Mouse (Mus musculus): ENCODE measurements around the gene Inafm2. TPM values are rescaled to one million over a fixed set of nuclear protein-coding genes. Genes with fewer than 3 reads are reported as not detected.

The Inafm2 gene
- total RNA-seq, 4 experiments from 2014 or later, result 33.0 to 45.2 (median 33.9) TPM

DNA sequence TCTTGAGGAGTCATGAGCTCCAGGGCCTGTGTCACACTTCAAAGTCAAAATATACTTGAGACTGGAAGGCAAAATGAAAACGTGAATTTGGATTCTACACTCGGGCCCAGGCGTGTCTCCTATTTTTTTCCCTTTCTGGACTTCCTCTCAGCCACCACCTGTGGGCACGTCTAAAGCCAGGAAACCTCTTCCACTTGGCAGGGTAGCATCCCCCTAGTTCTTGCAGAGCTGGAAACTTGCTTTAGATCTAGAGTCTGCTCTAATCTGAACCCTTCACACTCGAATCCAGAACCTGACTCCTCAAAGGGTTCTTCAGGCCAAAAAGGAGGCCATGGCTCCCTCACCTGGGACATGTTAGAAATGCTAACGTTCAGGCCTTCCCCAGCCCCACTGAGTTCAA is 9.8 kb downstream of the Inafm2 start:
- no peak for DNase-seq (ENCODE audit: low spot score)

DNA sequence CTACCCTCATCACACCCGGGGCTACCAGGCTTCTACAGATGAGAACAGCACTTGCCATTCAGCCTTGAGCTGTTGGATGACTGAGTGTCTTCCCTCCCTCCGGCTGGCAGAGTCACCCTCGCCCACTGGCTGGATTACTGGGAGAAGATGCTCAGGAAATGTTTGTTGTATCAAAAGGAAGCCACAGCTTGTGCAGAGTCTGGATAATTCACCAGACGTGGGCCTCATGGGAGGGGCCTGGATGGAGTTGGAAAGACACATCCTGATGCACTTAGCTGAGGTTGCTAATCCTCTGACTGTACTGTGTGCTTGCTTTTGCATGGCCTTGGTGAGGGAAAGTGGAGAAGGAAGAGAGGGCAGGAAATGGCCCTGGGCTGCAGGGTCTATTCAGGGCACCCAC is 10.5 kb downstream of the Inafm2 start:
- no peak for DNase-seq (ENCODE audit: low spot score)

DNA sequence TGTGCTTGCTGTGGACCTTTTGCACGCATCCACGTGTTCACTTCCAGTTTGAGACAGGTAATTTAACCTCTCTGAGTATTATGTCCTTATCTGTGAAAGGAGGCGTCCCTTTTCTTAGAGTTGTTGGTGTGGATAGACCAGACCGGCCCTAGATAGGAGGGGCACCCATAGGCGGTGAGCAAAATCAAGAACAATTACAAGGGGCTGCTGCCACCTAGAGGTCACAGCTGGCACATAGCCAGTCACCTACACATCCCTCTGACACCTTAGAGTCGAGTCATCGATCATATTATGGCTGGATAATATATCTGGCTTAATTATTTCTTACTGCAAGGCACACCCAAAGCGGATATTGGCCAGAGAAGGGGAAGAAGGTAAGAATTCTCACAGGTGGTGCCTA is 14.3 kb downstream of the Inafm2 start:
- DNase-seq (ENCODE audit: low spot score), result no peak

DNA sequence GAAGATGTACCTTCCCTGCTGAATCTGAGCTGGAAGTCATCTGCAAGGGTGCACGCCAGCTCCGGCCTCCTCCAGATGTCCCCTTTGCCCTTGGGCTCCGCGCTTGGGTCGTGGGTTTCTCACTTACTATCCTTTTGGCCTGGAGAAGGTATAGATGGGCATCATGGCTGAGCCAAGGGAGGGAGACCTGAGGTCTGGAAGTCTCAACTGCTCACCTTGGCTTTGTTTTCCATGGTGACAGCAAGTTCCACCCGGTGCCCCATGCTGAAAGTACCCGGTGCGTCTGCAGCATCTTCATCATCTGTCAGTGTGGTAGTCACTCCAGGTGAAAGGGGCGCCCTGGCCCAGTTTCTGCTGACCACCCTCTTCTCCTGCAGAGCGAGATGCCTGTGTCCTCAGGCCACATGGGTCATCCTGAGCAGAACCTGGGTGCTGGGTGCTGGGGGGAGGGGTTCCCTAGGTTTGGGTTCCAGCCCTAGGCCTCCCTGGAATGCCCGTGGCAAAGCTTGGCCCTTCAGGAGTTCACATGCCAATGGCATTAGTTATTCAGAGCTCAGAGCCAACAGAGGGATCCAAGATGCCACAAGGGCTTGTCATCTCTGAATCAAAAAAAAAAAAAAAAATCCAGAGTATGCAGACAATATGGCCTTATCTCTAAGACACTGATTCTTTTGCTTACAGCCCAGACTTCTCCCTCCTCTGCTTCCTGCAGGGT is 14.9 kb downstream of the Inafm2 start:
- no peak for DNase-seq (ENCODE audit: low spot score)

DNA sequence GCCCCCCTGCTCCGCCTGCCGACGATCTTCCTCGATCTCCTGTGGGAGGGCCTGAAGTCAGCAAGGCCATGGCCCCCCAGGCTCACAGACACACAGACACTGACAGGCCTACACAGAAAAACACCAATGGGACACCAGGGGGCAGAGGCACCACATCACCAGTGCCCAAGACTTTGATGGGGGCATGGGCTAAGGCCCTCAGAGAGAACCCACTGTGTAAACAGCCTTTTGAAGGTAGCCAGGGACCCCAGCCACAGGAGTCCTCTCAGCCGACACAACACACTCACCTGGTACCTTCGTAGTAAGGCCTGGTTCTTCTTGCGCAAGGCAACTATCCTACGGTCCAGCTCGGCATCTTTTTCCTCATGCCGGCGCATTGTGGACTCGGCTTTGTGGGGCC is 15.8 kb downstream of the Inafm2 start:
- DNase-seq (ENCODE audit: low spot score), result no peak

DNA sequence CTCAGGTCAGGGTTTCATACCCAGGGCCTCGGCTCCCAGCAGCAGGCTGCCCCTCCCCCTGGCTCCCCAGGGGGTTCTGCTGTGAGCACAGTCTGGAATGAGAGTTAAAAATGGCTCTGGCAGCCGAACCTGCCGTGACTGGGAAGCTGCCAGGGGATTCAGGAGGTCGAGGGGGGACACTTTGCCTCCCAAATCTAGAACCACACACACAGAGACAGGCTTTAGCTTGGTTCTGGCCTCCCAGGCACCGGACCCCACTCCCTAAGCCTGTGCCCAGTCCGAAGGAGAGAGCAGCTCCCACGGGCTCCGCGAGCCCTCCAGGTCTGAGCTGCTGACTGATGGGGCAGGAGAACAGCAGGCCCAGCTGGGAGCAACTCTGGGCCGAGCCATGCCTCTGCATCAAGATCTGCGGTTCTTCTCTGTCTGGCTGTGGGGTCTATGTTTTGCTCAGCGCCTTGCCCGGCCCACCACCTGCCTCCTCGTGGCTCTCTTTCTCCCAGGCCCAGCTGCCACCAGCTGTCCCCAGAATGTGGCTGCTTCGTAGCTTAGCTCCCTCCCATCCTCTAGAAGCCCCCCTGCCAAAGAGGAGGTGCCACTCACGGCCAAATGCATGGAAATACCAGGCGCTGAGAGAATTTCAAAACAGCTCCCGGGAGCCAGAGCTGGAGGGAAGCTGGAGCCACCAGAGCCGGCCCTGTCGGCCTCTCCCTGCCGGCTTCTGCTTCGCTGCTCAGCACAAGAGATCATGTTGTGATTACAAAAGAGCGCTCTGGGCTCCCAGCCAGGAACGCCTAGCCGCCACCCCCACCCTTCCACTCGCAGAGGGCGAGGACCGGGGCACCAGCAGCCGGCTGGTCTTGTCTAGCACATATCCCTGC is 16.6 kb downstream of the Inafm2 start, which contains the start of gene Ccdc9b:
TSS of gene Ccdc9b (minus strand) at position 756 of the 878 bp plus-strand sequence.
- DNase-seq (ENCODE audit: low spot score), result peak; percentile 90

DNA sequence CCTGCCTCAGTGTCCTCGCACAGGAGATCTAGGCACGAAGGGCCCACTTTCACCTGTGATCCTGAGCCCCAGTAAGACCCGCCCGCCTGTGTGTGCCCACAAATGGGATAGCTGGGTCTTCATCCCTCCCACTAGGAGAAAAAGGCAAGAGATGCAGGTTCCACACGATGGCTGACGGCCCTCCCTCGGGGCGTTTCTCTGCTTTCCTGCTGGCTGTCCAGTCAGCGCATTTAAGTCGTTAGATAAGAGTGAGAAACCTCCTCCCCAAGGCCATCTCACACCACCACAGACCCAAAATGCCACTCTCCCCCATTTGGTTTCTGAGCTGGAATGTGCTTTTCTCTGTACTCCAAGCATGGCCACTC is 17.2 kb downstream of the Inafm2 start:
- DNase-seq (ENCODE audit: low spot score), result no peak

DNA sequence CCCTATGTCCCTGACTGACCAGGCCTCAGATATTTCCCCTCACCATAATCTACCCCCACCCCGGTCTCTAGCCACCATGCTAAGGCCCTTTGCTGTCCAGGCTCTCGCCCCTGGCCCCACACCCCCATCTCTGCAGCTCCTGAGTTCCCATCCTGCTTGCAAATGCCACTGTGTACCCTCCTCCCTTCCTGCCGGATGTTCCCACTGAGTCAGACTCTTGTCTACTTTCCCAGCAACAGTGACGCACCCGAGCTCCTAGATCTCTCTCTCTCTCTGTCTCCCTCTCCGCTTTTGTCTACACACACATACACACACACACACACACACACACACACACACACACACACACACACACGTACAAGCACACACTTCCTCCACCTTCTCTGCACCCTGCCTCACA is 17.9 kb downstream of the Inafm2 start:
- DNase-seq (ENCODE audit: low spot score), result no peak

DNA sequence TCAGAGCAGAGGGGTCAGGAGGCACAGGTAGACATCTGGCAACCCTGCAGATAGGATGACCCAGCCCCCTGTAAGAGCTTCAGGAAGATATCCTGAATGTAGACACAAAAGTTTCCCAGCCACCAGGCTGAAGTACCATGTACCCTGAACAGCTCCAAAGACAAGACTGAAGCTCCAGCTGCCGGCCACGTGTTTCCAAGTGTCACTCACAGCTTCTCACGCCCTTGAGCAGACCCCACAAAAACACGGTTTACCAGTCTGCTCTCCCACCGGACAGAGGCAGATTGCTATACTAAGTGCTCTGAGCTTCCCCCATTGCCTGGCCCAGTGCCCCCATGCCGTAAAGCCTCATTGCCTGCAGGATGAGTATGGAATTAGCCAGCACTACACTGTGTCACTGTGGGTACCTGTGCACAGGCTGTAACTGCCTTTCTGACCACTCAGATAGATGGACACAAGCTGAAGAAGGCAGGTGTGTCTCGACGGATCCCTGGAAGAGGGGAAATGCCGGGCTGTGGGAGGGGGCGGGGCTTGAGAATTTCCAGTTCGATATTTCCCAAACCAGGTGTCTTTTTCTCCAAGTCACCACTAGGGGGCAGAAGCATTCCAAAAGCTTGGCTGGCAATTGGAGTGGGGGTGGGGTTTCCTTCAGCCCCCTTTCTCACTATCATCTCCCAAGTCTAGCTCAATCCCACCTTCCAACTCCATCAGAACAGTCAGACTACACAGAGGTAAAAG is 18.7 kb downstream of the Inafm2 start:
- DNase-seq (ENCODE audit: low spot score), result no peak

DNA sequence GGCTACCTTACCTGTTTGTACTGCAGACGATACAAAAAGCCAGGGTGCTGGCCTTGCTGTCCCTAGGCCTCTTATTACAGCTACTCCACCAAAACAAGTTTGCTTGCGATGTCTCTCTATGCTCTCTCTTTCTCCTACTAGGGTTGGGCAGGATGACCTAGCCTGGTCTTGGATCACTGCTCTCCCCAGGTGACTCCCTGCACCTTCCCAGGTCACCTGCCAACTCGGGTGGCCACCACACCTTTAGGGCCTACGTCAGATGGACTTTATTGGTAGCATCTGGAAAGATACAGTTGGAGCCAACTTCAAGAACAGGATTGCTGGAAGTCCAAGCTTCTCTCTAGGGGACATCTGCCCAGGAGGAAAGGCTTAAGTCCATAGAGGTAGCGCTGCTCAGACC is 19.3 kb downstream of the Inafm2 start:
- no peak for DNase-seq (ENCODE audit: low spot score)

DNA sequence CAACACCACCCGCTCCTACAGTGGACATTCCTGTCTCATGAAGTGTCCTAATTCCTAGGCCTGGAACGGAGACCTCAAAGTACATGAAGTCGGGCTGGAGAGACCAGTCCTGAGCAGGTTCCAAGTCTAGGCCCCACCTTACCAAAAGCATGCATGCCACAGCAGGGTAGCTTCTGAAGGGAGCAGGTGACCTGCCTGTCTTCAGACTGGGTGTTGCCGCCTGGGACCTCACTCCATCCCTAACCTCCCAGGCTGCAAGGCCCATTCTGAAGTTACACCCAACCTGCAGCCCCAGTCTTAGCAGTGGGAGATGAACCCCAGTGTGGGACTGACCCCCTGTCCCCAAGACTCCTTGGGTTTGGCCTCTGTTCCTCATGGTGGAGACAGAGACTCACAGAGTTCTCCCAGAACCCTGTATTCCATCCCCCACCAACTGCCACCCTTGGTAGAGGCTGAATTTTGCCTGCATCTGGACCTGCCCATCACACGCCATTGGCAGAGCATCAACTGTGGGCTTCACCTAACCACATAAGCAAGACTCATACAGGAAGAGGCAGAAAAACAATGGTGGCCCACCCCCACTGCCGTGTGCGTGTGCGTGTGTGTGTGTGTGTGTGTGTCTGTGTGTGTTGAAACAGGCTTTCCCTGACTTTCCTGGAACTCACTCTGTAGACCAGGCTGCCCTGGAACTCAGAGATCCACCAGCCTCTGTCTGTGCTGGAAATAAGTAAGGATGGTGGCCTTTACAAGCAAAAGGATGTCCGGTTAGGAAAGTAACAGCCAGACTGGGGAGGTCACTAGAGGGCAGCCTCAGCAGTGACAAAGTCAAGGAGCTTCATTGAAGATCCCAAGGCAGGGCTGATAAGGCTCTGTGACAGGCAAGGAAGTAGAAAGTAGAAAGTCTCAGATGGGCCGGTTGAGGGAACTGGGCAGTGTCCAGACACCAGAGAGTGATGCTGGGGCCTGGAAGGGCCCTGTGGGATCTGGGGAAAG is 20.8 kb downstream of the Inafm2 start:
- DNase-seq (ENCODE audit: low spot score), result no peak

DNA sequence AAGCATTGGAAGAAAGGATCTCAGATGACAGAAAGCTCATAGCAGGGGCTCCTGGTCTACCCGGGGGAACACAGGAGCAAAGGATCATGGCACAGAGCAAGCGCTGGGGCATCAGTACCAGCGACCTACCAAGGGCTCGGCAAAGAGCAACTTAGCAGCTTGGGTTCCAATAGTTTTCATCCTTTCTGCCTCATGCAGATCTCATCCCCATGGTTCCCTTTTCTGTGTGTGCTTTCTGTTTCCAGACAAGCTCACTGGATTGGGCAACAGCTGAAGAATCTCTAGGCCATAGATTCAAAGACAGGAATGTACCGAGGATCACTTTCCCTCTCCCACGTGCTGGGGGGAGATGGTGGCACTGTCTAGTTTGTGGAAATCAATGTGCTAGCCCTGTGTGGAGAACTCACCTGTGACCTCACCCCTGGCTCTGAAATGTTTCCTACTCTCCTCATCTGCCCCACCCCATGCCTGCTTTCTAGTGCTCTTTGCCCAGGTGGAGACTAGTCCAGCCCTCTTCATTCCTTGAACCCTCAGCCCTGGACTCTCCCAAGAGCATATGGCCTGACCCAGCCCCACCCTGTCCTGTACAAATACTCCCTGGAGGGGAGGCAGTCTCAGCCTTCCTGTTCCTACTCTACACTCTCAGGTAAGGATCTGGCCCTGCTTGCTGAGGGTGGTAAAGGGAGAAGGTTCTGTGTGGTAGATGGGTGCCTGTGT is 26.8 kb downstream of the Inafm2 start, which contains the start of gene Phgr1:
TSS of gene Phgr1 (plus strand) at position 612 of the 717 bp plus-strand sequence.
- DNase-seq (ENCODE audit: low spot score), result no peak

DNA sequence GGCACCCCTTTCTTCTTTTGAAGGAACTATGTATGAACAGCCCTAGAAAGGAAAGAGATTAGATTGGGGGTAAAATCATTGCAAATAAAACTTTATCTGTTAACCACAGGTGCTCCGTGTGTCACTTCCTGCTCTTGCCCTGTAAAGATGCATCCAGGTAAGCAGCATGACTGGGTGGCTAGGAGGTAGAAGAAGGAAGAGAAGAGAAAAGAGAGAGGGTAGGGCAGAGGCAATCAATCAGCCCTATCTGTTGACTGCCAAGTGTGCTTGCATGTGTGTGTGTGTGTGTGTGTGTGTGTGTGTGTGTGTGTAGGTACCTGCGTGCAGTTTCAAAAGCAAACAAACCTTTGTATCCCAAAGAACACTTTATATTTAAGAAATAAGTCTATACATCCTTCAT is 29.0 kb downstream of the Inafm2 start:
- DNase-seq (ENCODE audit: low spot score), result no peak

DNA sequence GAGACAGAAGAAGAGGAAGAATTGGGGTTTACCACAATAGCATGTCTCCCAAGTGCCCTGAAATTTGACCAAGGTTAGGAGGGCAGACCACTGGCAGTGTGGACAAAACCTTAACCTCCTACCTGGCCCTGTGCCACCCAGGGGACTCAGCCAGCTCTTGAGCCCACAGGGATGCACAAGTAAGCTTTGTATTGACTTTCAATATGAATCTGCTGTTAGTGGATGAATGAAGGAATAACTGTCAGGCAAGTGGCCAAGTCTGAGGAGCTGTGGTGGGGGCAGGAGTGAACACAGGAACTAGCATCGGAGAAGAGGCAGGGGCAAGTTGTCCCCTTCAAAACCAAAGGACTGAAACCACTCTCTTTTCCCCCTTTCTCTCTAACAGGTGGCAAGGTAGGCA is 29.8 kb downstream of the Inafm2 start:
- DNase-seq (ENCODE audit: low spot score), result no peak

DNA sequence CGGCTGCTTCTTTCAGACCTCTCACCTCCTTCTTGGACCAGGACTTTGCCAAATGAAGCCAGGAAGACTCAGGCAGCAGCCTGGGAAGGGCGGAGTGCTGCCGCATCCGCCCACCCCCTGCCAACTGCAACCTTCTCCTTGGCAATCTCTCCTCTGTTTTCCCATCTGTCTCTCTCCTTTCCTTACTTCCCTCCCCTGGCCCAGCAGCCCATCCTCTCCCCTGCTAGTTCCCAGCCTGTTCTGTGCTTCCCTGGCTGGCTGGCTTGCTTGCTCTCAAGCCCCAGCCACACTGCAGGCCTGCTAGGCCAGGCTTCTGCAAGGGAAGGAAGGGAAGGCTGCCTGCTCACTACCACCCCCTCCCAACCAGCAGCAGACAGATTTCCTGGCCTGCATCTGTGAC is 30.3 kb downstream of the Inafm2 start:
- DNase-seq (ENCODE audit: low spot score), result no peak

DNA sequence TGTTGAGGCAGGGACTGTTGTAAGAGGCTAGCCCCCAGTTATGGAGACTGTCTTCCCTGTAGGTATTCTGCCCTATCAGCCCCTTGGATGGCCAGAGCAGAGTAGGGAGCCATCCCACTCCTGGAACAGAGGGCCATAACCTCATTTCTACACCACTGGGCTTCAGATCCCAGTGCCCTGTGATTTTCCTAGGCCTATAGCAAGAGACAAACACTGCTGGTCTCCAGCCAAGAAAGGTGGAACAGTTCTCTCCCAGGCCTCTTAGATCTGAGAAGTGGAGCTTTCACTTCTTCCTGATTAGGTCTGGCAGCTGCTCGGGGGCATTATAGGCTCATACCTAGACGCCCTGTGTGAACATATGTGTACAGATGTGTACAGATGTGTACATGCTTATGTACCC is 30.7 kb downstream of the Inafm2 start:
- no peak for DNase-seq (ENCODE audit: low spot score)

DNA sequence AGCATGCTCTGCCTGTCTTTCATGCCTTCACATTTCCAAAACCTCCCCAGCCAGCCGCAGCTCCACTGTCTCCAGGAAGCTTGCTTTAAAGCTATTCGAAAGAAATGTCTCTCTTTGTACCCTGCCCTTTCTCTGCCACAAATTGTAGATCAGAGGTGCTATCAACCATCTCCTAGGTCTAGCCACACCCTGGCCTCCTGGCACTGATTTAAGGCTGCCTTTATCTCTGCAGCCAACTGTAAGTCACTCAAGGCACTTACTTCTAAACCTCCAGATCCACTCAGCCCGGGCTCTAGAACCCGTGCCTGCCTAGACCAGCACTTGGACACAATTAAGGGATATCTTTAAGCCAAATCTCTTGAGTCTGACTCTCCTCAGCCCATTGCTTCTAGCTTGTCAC is 32.9 kb downstream of the Inafm2 start:
- no peak for DNase-seq (ENCODE audit: low spot score)

DNA sequence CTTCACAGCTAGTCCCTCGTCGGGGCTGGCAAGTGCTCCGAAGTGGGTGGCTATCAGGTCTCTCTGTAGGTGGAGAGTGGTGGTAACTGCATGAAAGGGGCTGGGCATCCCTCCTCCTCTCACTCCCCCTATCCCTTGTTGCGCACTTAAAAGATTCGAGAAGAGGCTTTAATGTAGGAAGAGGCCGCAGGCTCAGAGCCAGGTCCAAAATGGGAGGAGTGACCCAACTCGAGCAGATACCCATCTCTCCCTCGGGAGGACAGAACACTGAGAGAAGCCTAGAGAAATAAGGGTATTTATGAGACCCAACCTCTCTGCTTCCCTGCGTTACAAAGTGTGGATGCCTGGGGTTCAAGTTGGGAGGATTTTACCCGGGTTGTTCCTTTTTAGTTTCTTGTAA is 33.5 kb downstream of the Inafm2 start:
- DNase-seq (ENCODE audit: low spot score), result no peak

DNA sequence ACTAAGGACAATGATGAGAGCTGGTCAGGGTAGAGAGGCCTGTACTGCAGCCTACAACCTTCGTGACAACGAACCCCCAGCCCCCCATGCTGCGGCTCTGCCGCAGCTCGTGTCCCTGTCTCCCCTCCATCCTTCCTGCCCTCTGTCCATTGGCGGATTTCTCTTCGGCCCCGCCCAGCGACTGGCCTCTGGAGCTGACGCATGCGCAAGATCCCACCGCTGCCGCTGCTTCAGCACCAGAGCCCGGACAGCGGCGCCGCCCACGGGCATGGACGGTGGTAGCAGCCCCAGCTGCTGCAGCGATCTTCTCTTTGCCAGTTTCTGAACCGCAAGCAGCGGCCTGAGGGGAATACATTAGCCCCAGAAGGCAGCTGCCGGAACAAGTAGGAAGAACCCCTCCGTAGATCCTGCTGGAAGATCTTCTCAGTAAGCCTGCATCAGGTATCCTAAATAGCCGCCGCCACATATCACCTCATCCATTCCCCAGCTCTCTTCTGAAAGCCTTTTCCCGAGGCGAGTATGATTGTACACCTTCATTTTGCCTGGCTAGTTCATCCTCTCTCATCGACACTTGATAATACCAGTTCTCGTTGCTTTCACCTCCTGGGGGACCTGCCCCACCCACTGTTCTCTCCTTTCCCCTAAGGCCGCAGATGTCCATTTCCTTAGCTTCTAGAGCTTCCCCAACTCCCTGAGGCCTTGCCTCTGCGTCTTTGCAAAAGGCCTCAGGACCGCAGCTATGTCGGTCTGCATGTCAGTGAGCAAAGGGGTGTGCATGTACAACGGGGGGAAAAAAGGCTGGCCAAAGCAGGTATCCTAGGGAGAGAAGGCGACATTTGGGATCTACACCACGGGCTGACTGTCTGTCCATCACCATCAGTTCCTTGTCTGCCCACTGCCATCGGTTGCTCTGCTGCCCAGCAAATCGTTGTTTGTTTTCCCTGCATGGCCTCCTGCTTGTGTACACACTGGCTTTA is 34.2 kb downstream of the Inafm2 start, which contains the start of gene Disp2:
TSS of gene Disp2 (plus strand) at position 216 of the 977 bp plus-strand sequence.
- peak; percentile 89 for DNase-seq (ENCODE audit: low spot score)
